Comparison of ENCODE assay signal across 14 mouse cellular contexts in genomic region chr9:62935854-62936253, GRCm38 (mm10). TPM values are rescaled to one million over a fixed set of nuclear protein-coding genes. Genes with fewer than 3 reads are reported as not detected.
DNase-seq lines count a peak whose midpoint lies in the region; ATAC-seq lines count a peak whose summit lies in the region.
"Had no signal": no experiment of that assay in that cellular context is flagged by ENCODE, and none has a peak within 500 bp of the region (broad histone marks: within the 10 kb centered on the region; RNA-seq: fewer than 3 reads in every experiment).

No protein-coding gene starts in this region.

- no peaks in the 10 kb centered on the region for H3K4me1 ChIP-seq in embryonic facial prominence, embryonic 14.5 days (ENCODE audit: control insufficient read depth, insufficient read depth, low read length)
- H3K4me1 ChIP-seq in embryonic facial prominence, embryonic 10.5 days, result 0 out of 2 replicates have a peak, but pooled peaks cover 3% of the 10 kb centered on the region

- H3K9ac ChIP-seq in embryonic facial prominence, embryonic 14.5 days (ENCODE audit: low read depth, low read length), result no peak overlapping the region
- H3K9ac ChIP-seq: kidney, embryonic 15.5 days had no signal

- no peak for ATAC-seq in embryonic facial prominence, embryonic 14.5 days (ENCODE audit: low read depth)
- ATAC-seq: CD4-positive, CD25-positive, alpha-beta regulatory T cell, adult 4 months; hindbrain, embryonic 16.5 days had no signal

- whole genome bisulfite sequencing in embryonic facial prominence, embryonic 14.5 days, result 65% methylated on average over 5 of the region's 5 CpGs
- WGBS in embryonic facial prominence, embryonic 10.5 days, result 91% methylated on average over 5 of the region's 5 CpGs

- H3K4me3 ChIP-seq in embryonic facial prominence, embryonic 14.5 days (ENCODE audit: low read depth, low read length), result no peak overlapping the region
- no peak overlapping the region for H3K4me3 ChIP-seq in embryonic facial prominence, embryonic 10.5 days
- H3K4me3 ChIP-seq: forebrain, embryonic 10.5 days; heart, embryonic 10.5 days; kidney, embryonic 15.5 days had no signal

- 0 out of 2 replicates have a peak, but pooled peaks cover 3% of the 10 kb centered on the region for H3K36me3 ChIP-seq in embryonic facial prominence, embryonic 14.5 days (ENCODE audit: control insufficient read depth, insufficient read depth, low read length)
- 0 out of 2 replicates have a peak, but pooled peaks cover under 1% of the 10 kb centered on the region for H3K36me3 ChIP-seq in embryonic facial prominence, embryonic 10.5 days (replicated peaks)
- H3K36me3 ChIP-seq: forebrain, embryonic 10.5 days; kidney, embryonic 15.5 days had no signal

- DNase-seq in embryonic facial prominence, embryonic 14.5 days (ENCODE audit: low spot score), result peak; percentile 39
- DNase-seq in embryonic facial prominence, embryonic 10.5 days (ENCODE audit: low spot score), result no peak
- DNase-seq in left cerebral cortex, postnatal 4 days, result peak; percentile 8
- no peak for DNase-seq in left cerebral cortex, adult 18-20 months (ENCODE audit: low spot score in 2 of 2)
- DNase-seq in adrenal gland, postnatal 14 days, result peak; percentile 40
- peak; percentile 31 to 36 for DNase-seq in cerebellum, postnatal 14 days
- no peak for DNase-seq in thymus, adult 18-20 months
- DNase-seq in right cerebral cortex, adult 2 months (ENCODE audit: low spot score in 2 of 2), result no peak
- DNase-seq: layer of hippocampus, adult 9-11 months had no signal

- no peak overlapping the region for H3K4me2 ChIP-seq in embryonic facial prominence, embryonic 14.5 days (ENCODE audit: low read depth, low read length)
- H3K4me2 ChIP-seq: kidney, embryonic 15.5 days had no signal

- intact Hi-C loops in left cerebral cortex, postnatal 4 days (cut with DNase I), result no loop called here

- H3K27ac ChIP-seq in embryonic facial prominence, embryonic 14.5 days (replicated peaks; ENCODE audit: low read depth, low read length), result no peak overlapping the region
- H3K27ac ChIP-seq in embryonic facial prominence, embryonic 10.5 days (replicated peaks), result no peak overlapping the region
- H3K27ac ChIP-seq: forebrain, embryonic 10.5 days; heart, embryonic 10.5 days; kidney, embryonic 15.5 days had no signal

- no peaks in the 10 kb centered on the region for H3K9me3 ChIP-seq in embryonic facial prominence, embryonic 14.5 days (ENCODE audit: control insufficient read depth, low read length)
- no peaks in the 10 kb centered on the region for H3K9me3 ChIP-seq in embryonic facial prominence, embryonic 10.5 days
- H3K9me3 ChIP-seq: forebrain, embryonic 10.5 days; heart, embryonic 10.5 days; kidney, embryonic 15.5 days had no signal

- no peaks in the 10 kb centered on the region for H3K27me3 ChIP-seq in embryonic facial prominence, embryonic 14.5 days (replicated peaks; ENCODE audit: control insufficient read depth, insufficient read depth, low read length)
- H3K27me3 ChIP-seq in embryonic facial prominence, embryonic 10.5 days (replicated peaks; ENCODE audit: low read depth, poor library complexity, severe bottlenecking), result no peaks in the 10 kb centered on the region
- H3K27me3 ChIP-seq: kidney, embryonic 15.5 days had no signal

RNA-seq across cellular contexts. Expression of gene Pias1, which starts 51.9 kb away (rescaled TPM):
- 47.2 and 49.5 TPM in 2 replicates for polyA plus RNA-seq in embryonic facial prominence, embryonic 14.5 days (2014; fragmentation: Nextera tagmentation; extraction: Ambion mirVana)
- polyA plus RNA-seq in embryonic facial prominence, embryonic 10.5 days (2016; fragmentation: Nextera tagmentation; extraction: Ambion mirVana), result 50.4 and 52.1 TPM in 2 replicates
- 10 to 100 TPM; 42.0 to 47.5 TPM for total RNA-seq in left cerebral cortex, postnatal 4 days (2021)
- 10 to 100 TPM; 69.4 to 75.4 TPM for total RNA-seq in left cerebral cortex, adult 18-20 months (2021)
- 26.0 and 33.5 TPM in 2 replicates for total RNA-seq in adrenal gland, postnatal 14 days (2021)

Comparison
In these comparisons a context has a peak if more than half of its experiments do, and no peak if none do; other contexts are left out.
1. DNase-seq: peak in embryonic facial prominence, embryonic 14.5 days (single experiment), left cerebral cortex, postnatal 4 days (single experiment), adrenal gland, postnatal 14 days (single experiment) and cerebellum, postnatal 14 days (2 of 2); none in embryonic facial prominence, embryonic 10.5 days (single experiment), left cerebral cortex, adult 18-20 months (0 of 2), thymus, adult 18-20 months (0 of 2) and right cerebral cortex, adult 2 months (0 of 2).